Mouse (Mus musculus): ENCODE measurements around the gene Gm19935. TPM values are rescaled to one million over a fixed set of nuclear protein-coding genes. Genes with fewer than 3 reads are reported as not detected.

The Gm19935 gene
- total and polyA plus RNA-seq, 3 experiments = not detected

- no peak for DNase-seq (ENCODE audit: extremely low read depth)
- H3K27ac ChIP-seq (ENCODE audit: insufficient read depth, low read depth) = no peak overlapping the region
- no peaks in the 10 kb centered on the region for H3K36me3 ChIP-seq (replicated peaks in 1 of 2; ENCODE audit: control insufficient read depth in 1 of 2, insufficient read depth in 1 of 2, low read length in 1 of 2)
- peaks cover 9 to 22% of the 10 kb centered on the region in 2 experiments for H3K4me1 ChIP-seq (ENCODE audit: control insufficient read depth in 1 of 2, insufficient read depth in 2 of 2)
- dilution Hi-C loops (cut with MboI; ENCODE audit: extremely low pct_ligation_motif_present, extremely low pct_unique_long_range_greater_than_20kb, low sequenced_read_pairs) = no loop called here
- in situ Hi-C loops (cut with MboI; ENCODE audit: low pct_ligation_motif_present, low pct_unique_long_range_greater_than_20kb, low sequenced_read_pairs) = loop anchor here (10.0 kb wide), 1 partner anchor 205 kb away; no protein-coding TSS in a partner anchor
- no peaks in the 10 kb centered on the region for H3K79me2 ChIP-seq (replicated peaks; ENCODE audit: control insufficient read depth, extremely low read depth, insufficient read depth, poor library complexity, severe bottlenecking)
- H3K9ac ChIP-seq (ENCODE audit: insufficient read depth, low read depth) = no peak overlapping the region
- TF ChIP-seq EP300 (IDR thresholded peaks at IDR 0.05; ENCODE audit: low read length) = no peak
- TF ChIP-seq TCF12 (IDR thresholded peaks at IDR 0.05; ENCODE audit: low read depth, low read length) = no peak
- TF ChIP-seq MAFK (IDR thresholded peaks at IDR 0.05; ENCODE audit: insufficient replicate concordance, low read length) = no peak
- no peak for TF ChIP-seq SMC3 (IDR thresholded peaks at IDR 0.05; ENCODE audit: low read depth, low read length)
- TF ChIP-seq PAX5 (IDR thresholded peaks at IDR 0.05; ENCODE audit: low read length) = no peak
- TF ChIP-seq ETS1 (conservative IDR thresholded peaks at IDR 0.05; ENCODE audit: low read depth, low read length) = no peak
- TF ChIP-seq CHD1 (IDR thresholded peaks at IDR 0.05; ENCODE audit: low read depth, low read length) = no peak
- TF ChIP-seq ZMIZ1 (IDR thresholded peaks at IDR 0.05; ENCODE audit: low read depth, low read length) = no peak
- TF ChIP-seq UBTF (IDR thresholded peaks at IDR 0.05; ENCODE audit: low read depth, low read length) = no peak
- H3K4me2 ChIP-seq (ENCODE audit: insufficient read depth, low read depth, poor library complexity, severe bottlenecking) = no peak overlapping the region
- H3K9me3 ChIP-seq (replicated peaks; ENCODE audit: low read length) = peaks cover 2% of the 10 kb centered on the region
- H3K27me3 ChIP-seq (replicated peaks) = no peaks in the 10 kb centered on the region
- no peak overlapping the region for H3K4me3 ChIP-seq (replicated peaks in 1 of 3; ENCODE audit: low read depth in 2 of 3, low read length in 2 of 3, poor library complexity in 1 of 3)
These were observed 2.5 kb upstream of the Gm19935 start for GRCm38 (mm10) chr8:90819561-90820320.

- Histone ChIP-seq H3K36me3 (replicated peaks in 1 of 2; ENCODE audit: control insufficient read depth in 1 of 2, insufficient read depth in 1 of 2, low read length in 1 of 2) (no peaks in the 10 kb centered on the region), H3K4me1 (ENCODE audit: control insufficient read depth in 1 of 2, insufficient read depth in 2 of 2) (0 out of 4 replicates have a peak, but pooled peaks cover 0 to 6% of the 10 kb centered on the region in 2 experiments), H3K4me3 (replicated peaks in 1 of 3; ENCODE audit: low read depth in 2 of 3, low read length in 2 of 3, poor library complexity in 1 of 3) (no peak overlapping the region), H3K9ac (ENCODE audit: insufficient read depth, low read depth) (no peak overlapping the region), H3K4me2 (ENCODE audit: insufficient read depth, low read depth, poor library complexity, severe bottlenecking) (no peak overlapping the region), H3K79me2 (replicated peaks; ENCODE audit: control insufficient read depth, extremely low read depth, insufficient read depth, poor library complexity, severe bottlenecking) (no peaks in the 10 kb centered on the region), H3K27ac (ENCODE audit: insufficient read depth, low read depth) (no peak overlapping the region), H3K27me3 (replicated peaks) (no peaks in the 10 kb centered on the region), H3K9me3 (replicated peaks; ENCODE audit: low read length) (peaks cover 2% of the 10 kb centered on the region)
- dilution Hi-C loops (cut with MboI; ENCODE audit: extremely low pct_ligation_motif_present, extremely low pct_unique_long_range_greater_than_20kb, low sequenced_read_pairs) (no loop called here), in situ Hi-C loops (cut with MboI; ENCODE audit: low pct_ligation_motif_present, low pct_unique_long_range_greater_than_20kb, low sequenced_read_pairs) (no loop called here)
- no peak for DNase-seq (ENCODE audit: extremely low read depth)
- TF ChIP-seq JUND (conservative IDR thresholded peaks at IDR 0.05; ENCODE audit: low read depth, low read length) = no peak
- TF ChIP-seq ZC3H11A (IDR thresholded peaks at IDR 0.05; ENCODE audit: low read depth, low read length) = no peak
- no peak for TF ChIP-seq RAD21 (IDR thresholded peaks at IDR 0.05; ENCODE audit: low read depth, low read length)
- TF ChIP-seq MAZ (IDR thresholded peaks at IDR 0.05; ENCODE audit: low read depth, low read length) = no peak
These were observed 921 bp downstream of the Gm19935 start for GRCm38 (mm10) chr8:90816061-90816882.
